Mouse (Mus musculus): ENCODE measurements around the gene Gm340.

- TF ChIP-seq CTCF (IDR thresholded peaks at IDR 0.05; ENCODE audit: extremely low read depth, insufficient read depth, low read length) (no peak), POLR2A (IDR thresholded peaks at IDR 0.05; ENCODE audit: extremely low read depth, insufficient read depth, low read length) (no peak)
Observed at GRCm38 (mm10) chr19:41634099-41634498, 51.9 kb downstream of the Gm340 start.

Data from cortical plate, adult 2 months (tissue).